ENCODE assay signal across 17 mouse cellular contexts in genomic region chr3:30981616-30982380, GRCm38 (mm10). TPM values are rescaled to one million over a fixed set of nuclear protein-coding genes. Genes with fewer than 3 reads are reported as not detected.
DNase-seq lines count a peak whose midpoint lies in the region; ATAC-seq and TF ChIP-seq lines count a peak whose summit lies in the region.
"Had no signal": no experiment of that assay in that cellular context is flagged by ENCODE, and none has a peak within 500 bp of the region (broad histone marks: within the 10 kb centered on the region; RNA-seq: fewer than 3 reads in every experiment).

No protein-coding gene starts in this region.

- no peak for TF ChIP-seq CTCF in kidney, adult 2 months (conservative IDR thresholded peaks at IDR 0.05; ENCODE audit: insufficient read depth, insufficient read length, low read depth, low read length)

- no peaks in the 10 kb centered on the region for H3K36me3 ChIP-seq in kidney, adult 2 months (ENCODE audit: control insufficient read depth, insufficient read depth, low read length)
- H3K36me3 ChIP-seq: midbrain, embryonic 15.5 days had no signal

- ATAC-seq in frontal cortex, adult (ENCODE audit: low TSS enrichment) = no peak
- ATAC-seq: forebrain, postnatal 0 days; inflammation-experienced regulatory T-cells, adult 6 months; midbrain, embryonic 15.5 days had no signal

- no peak overlapping the region for H3K27ac ChIP-seq in kidney, adult 2 months (ENCODE audit: insufficient read depth, low read depth, low read length)
- H3K27ac ChIP-seq: midbrain, embryonic 15.5 days had no signal

- no peak overlapping the region for H3K4me3 ChIP-seq in kidney, adult 2 months (ENCODE audit: insufficient read depth, low read depth, low read length)
- H3K4me3 ChIP-seq: midbrain, embryonic 15.5 days had no signal

- intact Hi-C loops in gastrocnemius, postnatal 36 days (cut with DNase I) = no loop called here

- H3K27me3 ChIP-seq in kidney, adult 2 months (replicated peaks; ENCODE audit: control insufficient read depth, insufficient read depth, low read length) = no peaks in the 10 kb centered on the region
- H3K27me3 ChIP-seq: CH12.LX; midbrain, embryonic 15.5 days had no signal

- no peak for TF ChIP-seq POLR2A in kidney, adult 2 months (IDR thresholded peaks at IDR 0.05; ENCODE audit: low read depth, low read length)

- peak; percentile 52 for DNase-seq in kidney, adult 2 months
- DNase-seq in kidney, postnatal 14 days = no peak
- DNase-seq in 3134 (ENCODE audit: extremely low read depth, insufficient read length, low spot score) (peak; percentile 69), NIH3T3 (ENCODE audit: low read depth) (peak; percentile 73)
- peak; percentile 42 to 45 for DNase-seq in kidney, postnatal 36 days
- no peak for DNase-seq in gastrocnemius, postnatal 36 days
- no peak for DNase-seq in cerebellum, adult 11 months
- DNase-seq: adrenal gland, postnatal 25 days; cerebellum, adult 11-12 months; forebrain, postnatal 0 days; liver; lung, postnatal 14 days; retina, postnatal 1 day had no signal

- 58% methylated on average over 5 of the region's 5 CpGs for whole genome bisulfite sequencing in kidney, adult 2 months

- peaks cover 6% of the 10 kb centered on the region; the same call in 1 of the 2 replicates for H3K4me1 ChIP-seq in kidney, adult 2 months (ENCODE audit: control insufficient read depth, insufficient read depth, low read length)
- H3K4me1 ChIP-seq: midbrain, embryonic 15.5 days had no signal

RNA-seq across cellular contexts. Expression of gene Phc3, which starts 12.6 kb away (rescaled TPM):
- polyA plus RNA-seq in kidney, adult 2 months (2012; rRNA removed) = 23.9 and 27.7 TPM in 2 replicates
- total RNA-seq in gastrocnemius, postnatal 36 days (2021) = 10 to 100 TPM in 1 of 2 experiments, 1 to 10 TPM in 1; 9.3 to 11.6 TPM

RNA-seq across cellular contexts. Expression of gene Prkci, which starts 13.7 kb away (rescaled TPM):
- polyA plus RNA-seq in kidney, adult 2 months (2012; rRNA removed) = 15.1 and 16.4 TPM in 2 replicates
- 1 to 10 TPM; 2.8 to 3.0 TPM for total RNA-seq in gastrocnemius, postnatal 36 days (2021)

Comparison
In these comparisons a context has a peak if more than half of its experiments do, and no peak if none do; other contexts are left out.
1. DNase-seq: peak in kidney, adult 2 months (single experiment), 3134 (single experiment), NIH3T3 (single experiment) and kidney, postnatal 36 days (2 of 2); none in kidney, postnatal 14 days (single experiment), gastrocnemius, postnatal 36 days (0 of 2) and cerebellum, adult 11 months (single experiment).